9 mouse cellular contexts compared by ENCODE assay signal in the genomic region with DNA sequence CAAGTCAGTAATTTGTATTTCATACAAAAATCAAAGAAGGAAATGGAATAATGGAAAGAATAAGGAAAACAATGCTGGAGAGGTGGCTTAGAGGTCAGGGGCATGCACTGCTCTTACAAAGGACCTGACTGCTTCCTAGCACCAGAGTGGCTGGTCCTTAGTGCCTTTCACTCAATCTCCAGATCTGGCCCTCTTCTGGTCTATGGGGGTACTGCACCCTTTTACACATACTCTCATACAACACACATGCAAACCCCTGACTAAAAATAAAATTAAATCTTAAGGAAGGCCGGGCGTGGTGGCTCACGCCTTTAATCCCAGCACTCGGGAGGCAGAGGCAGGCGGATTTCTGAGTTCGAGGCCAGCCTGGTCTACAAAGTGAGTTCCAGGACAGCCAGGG. TPM values are rescaled to one million over a fixed set of nuclear protein-coding genes. Genes with fewer than 3 reads are reported as not detected.
DNase-seq lines count a peak whose midpoint lies in the region; TF ChIP-seq lines count a peak whose summit lies in the region.
"Had no signal": no experiment of that assay in that cellular context is flagged by ENCODE, and none has a peak within 500 bp of the region (broad histone marks: within the 10 kb centered on the region; RNA-seq: fewer than 3 reads in every experiment).

No protein-coding gene starts in this region.

- no peak overlapping the region for H3K9ac ChIP-seq in CH12.LX (ENCODE audit: insufficient read depth, low read depth)

- no peaks in the 10 kb centered on the region for H3K27me3 ChIP-seq in CH12.LX (replicated peaks)

- no peak overlapping the region for H3K4me3 ChIP-seq in layer of hippocampus, adult 2 months
- H3K4me3 ChIP-seq in CH12.LX (replicated peaks in 1 of 3; ENCODE audit: low read depth in 2 of 3, low read length in 2 of 3, poor library complexity in 1 of 3), result no peak overlapping the region
- H3K4me3 ChIP-seq: forebrain, embryonic 10.5 days had no signal

- TF ChIP-seq POLR2A in CH12.LX (IDR thresholded peaks at IDR 0.05; ENCODE audit: low read depth, low read length), result no peak

- TF ChIP-seq RAD21 in CH12.LX (IDR thresholded peaks at IDR 0.05; ENCODE audit: low read depth, low read length), result no peak; the same call in 1 of the 2 replicates

- dilution Hi-C loops in CH12.LX (cut with MboI; ENCODE audit: extremely low pct_ligation_motif_present, extremely low pct_unique_long_range_greater_than_20kb, low sequenced_read_pairs), result no loop called here

- no peak overlapping the region for H3K27ac ChIP-seq in layer of hippocampus, adult 2 months
- H3K27ac ChIP-seq in CH12.LX (ENCODE audit: insufficient read depth, low read depth), result no peak overlapping the region
- H3K27ac ChIP-seq: forebrain, embryonic 10.5 days had no signal

- DNase-seq in layer of hippocampus, adult 2 months (ENCODE audit: low spot score in 2 of 2), result no peak
- DNase-seq in layer of hippocampus, postnatal 36 days, result no peak
- DNase-seq in 416B (ENCODE audit: low read depth) (peak; percentile 16), CH12.LX (ENCODE audit: extremely low read depth) (peak; percentile 25)
- peak; percentile 38 for DNase-seq in embryo, embryonic 10.5 days (ENCODE audit: low spot score)
- no peak for DNase-seq in ovary, postnatal 36 days (ENCODE audit: low spot score)
- DNase-seq in spleen, postnatal 14 days (ENCODE audit: low spot score in 2 of 2), result no peak
- no peak for DNase-seq in layer of hippocampus, adult 8-10 months (ENCODE audit: low spot score in 2 of 2)

- TF ChIP-seq EP300 in CH12.LX (IDR thresholded peaks at IDR 0.05; ENCODE audit: low read length), result no peak

- TF ChIP-seq CTCF in layer of hippocampus, adult 2 months (conservative IDR thresholded peaks at IDR 0.05), result peak; percentile 64
- peak; percentile 9 to 26; a peak in 2 of 4 replicates for TF ChIP-seq CTCF in CH12.LX (conservative IDR thresholded peaks at IDR 0.05 in 1 of 2, IDR thresholded peaks at IDR 0.05 in 1 of 2; ENCODE audit: low read depth in 2 of 2, low read length in 2 of 2)

- H3K4me1 ChIP-seq in CH12.LX (ENCODE audit: control insufficient read depth in 1 of 2, insufficient read depth in 2 of 2), result no peaks in the 10 kb centered on the region
- H3K4me1 ChIP-seq: forebrain, embryonic 10.5 days had no signal

- H3K79me2 ChIP-seq in CH12.LX (replicated peaks; ENCODE audit: control insufficient read depth, extremely low read depth, insufficient read depth, poor library complexity, severe bottlenecking), result no peaks in the 10 kb centered on the region

- H3K9me3 ChIP-seq in CH12.LX (replicated peaks; ENCODE audit: low read length), result peaks cover 3% of the 10 kb centered on the region
- H3K9me3 ChIP-seq: forebrain, embryonic 10.5 days had no signal

- H3K4me2 ChIP-seq in CH12.LX (ENCODE audit: insufficient read depth, low read depth, poor library complexity, severe bottlenecking), result no peak overlapping the region

- in situ Hi-C loops in CH12.LX (cut with MboI; ENCODE audit: low pct_ligation_motif_present, low pct_unique_long_range_greater_than_20kb, low sequenced_read_pairs), result no loop called here

- H3K36me3 ChIP-seq in CH12.LX (replicated peaks in 1 of 2; ENCODE audit: control insufficient read depth in 1 of 2, insufficient read depth in 1 of 2, low read length in 1 of 2), result peaks cover 0 to 27% of the 10 kb centered on the region in 2 experiments
- H3K36me3 ChIP-seq: forebrain, embryonic 10.5 days had no signal

TF ChIP-seq in CH12.LX, 34 proteins besides CTCF, POLR2A, EP300 and RAD21:
- TF ChIP-seq SMC3 (IDR thresholded peaks at IDR 0.05; ENCODE audit: low read depth, low read length) (peak; percentile 23; the same call in 1 of the 2 replicates), SIN3A (IDR thresholded peaks at IDR 0.05; ENCODE audit: low read length) (no peak), NELFE (IDR thresholded peaks at IDR 0.05; ENCODE audit: low read depth, low read length) (no peak), GABPA (IDR thresholded peaks at IDR 0.05; ENCODE audit: insufficient replicate concordance, low read depth, low read length) (no peak)

RNA-seq across cellular contexts. Expression of gene Me1, which starts 34.1 kb away (rescaled TPM):
- total RNA-seq in layer of hippocampus, adult 2 months (2021), result 10 to 100 TPM; 63.2 to 63.9 TPM
- total RNA-seq in layer of hippocampus, postnatal 36 days (2021), result 10 to 100 TPM; 62.2 to 67.6 TPM
- total RNA-seq in CH12.LX (2012; rRNA removed), result 6.7 and 9.4 TPM in 2 replicates
- total RNA-seq in CH12.LX (2014; rRNA removed), result 16.7 TPM in 2 replicates
- 38.6 and 39.9 TPM in 2 replicates for polyA plus RNA-seq in CH12.LX (2012; ENCODE audit: insufficient read length, low read depth)
- total RNA-seq in layer of hippocampus, adult 8-10 months (2022), result 10 to 100 TPM; 65.8 to 71.6 (median 68.2) TPM

Comparison
In these comparisons a context has a peak if more than half of its experiments do, and no peak if none do; other contexts are left out.
1. DNase-seq: peak in 416B (single experiment), CH12.LX (single experiment) and embryo, embryonic 10.5 days (single experiment); none in layer of hippocampus, adult 2 months (0 of 2), layer of hippocampus, postnatal 36 days (0 of 2), ovary, postnatal 36 days (single experiment), spleen, postnatal 14 days (0 of 2) and layer of hippocampus, adult 8-10 months (0 of 2).